Mouse (Mus musculus) 3134 (cell line): Measurements from ENCODE around the gene Sept3.
"Not testable (repeated sequence)": the region's sequence is repeated elsewhere in the genome, so short reads cannot be mapped to it uniquely, and the experiment has no call there.

Source experiments
- DNase-seq: peaks from one replicate; pipeline ENCODE4 v3.0.0-alpha.2; 2011; ENCODE audit warnings: low spot score; ENCODE audit not compliant: insufficient read length; ENCODE audit errors: extremely low read depth

The Sept3 gene

GRCm38 (mm10) chr15:82274593-82274926 lies at the start of gene Sept3:
Sept3 (plus strand) TSS chr15:82274893.
- DNase-seq, result no peak

GRCm38 (mm10) chr15:82225769-82226168 lies 48.9 kb upstream of the Sept3 start:
- DNase-seq, result no peak

DNA sequence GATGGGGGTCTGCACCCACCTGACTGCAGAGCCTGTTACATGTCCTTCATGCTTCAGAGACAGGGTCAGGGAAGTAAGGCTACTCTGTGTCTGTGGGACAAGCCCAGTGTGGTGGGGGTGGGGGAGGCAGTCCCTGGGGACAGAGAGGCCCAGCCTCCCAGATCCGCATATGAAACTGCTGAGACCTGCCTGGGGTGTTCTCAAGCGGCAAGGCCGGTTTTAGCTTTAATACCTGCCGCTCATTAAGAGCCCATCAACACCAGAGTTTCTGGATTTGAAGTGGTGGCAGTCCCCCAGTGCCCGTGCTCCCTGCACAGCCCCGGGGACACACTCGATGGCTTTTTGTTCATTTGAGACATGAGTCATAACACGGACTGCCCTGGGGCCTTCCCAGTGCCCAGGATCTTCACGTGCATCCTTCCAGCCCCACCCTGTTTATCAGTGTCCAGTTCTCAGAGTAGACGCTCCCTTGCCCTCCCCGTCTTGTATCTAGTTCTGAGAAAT lies 45.1 kb upstream of the Sept3 start:
- DNase-seq, result peak; percentile 68

- DNase-seq, result no peak
Measured at GRCm38 (mm10) chr15:82230098-82230611, 44.5 kb upstream of the Sept3 start.

- DNase-seq, result no peak
Measured at GRCm38 (mm10) chr15:82231100-82231499, 43.6 kb upstream of the Sept3 start.

- DNase-seq, result no peak
Measured at GRCm38 (mm10) chr15:82231591-82232378, 42.9 kb upstream of the Sept3 start.

- DNase-seq, result no peak
Measured at GRCm38 (mm10) chr15:82232651-82233050, 42.0 kb upstream of the Sept3 start.

DNA sequence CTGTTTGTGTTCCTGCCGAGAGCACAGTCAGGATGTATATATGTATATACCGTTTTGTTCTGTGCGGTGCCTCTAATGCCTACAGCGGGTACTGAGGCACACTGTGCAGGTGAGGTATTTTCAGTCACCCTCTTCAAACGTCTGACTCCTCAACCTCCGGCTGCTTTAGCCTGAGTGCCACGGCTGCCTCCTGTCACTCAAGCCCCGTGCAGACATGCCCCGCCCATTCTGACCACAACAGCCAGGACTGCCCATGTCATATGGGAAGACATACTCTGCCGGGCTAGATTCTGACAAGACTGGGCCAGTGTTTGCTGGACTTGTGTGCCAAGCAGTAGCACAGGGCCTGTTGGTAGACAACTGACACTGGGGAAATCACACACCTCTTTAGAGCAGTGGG lies 39.0 kb upstream of the Sept3 start:
- peak; percentile 62 for DNase-seq

DNA sequence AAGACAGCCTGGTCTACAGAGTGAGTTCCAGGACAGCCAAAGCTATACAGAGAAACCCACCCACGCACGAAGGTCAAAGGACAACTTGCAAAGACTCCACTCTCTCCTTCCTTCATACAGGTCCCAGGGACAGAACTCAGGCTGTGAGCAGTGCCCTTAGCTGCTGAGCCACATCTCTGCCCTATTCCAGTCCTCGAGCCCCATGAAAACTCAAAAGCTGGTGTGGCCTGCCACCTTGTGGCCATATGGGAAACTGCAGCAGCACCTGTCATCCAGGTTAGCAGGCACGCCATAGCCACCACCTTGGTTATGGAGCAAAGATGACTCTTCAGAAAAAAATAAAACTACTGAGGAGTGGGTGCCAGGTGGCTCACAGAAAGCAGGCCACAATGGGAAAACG lies 38.1 kb upstream of the Sept3 start:
- peak; percentile 48 for DNase-seq

GRCm38 (mm10) chr15:82243311-82243710 lies 31.4 kb upstream of the Sept3 start:
- no peak for DNase-seq

- DNase-seq, result no peak
Measured at GRCm38 (mm10) chr15:82243742-82244114, 31.0 kb upstream of the Sept3 start.

DNA sequence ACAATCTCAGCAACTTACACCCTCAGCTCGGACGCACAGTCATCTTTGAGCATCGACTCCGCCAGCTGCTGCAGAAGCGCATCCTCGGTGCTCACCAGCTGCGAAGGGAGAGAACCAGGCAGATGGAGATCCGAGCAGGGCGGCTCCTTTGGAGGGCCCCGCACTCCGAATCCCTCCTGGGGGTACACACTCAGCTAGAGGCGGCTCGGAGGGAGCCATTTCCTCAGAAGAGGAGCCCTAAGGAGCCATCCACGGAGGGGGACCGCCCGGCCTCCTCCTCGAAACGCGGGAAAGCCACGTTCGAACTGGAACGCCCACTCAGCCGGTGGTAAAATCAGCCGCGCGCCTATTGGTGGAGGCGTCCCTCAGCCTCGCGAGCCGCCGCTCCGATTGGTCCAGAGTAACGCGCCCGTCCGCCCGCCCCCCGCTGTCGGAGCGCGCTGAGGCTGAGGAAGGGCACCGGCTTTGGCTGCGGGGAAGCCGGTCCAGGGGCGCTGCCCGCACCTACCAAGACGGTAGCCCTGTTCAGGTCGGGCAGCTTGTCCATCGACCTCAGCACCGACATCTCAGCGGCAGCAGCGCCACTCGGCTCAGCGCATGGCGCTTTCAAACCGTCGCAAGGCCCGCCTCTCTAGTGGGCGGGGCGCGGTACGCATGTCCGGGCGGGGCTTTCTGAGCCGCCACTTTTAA lies 30.4 kb upstream of the Sept3 start, which contains the start of gene Cenpm:
TSS of gene Cenpm (minus strand) at position 634 of the 690 bp plus-strand sequence.
- peak; percentile 93 for DNase-seq

DNA sequence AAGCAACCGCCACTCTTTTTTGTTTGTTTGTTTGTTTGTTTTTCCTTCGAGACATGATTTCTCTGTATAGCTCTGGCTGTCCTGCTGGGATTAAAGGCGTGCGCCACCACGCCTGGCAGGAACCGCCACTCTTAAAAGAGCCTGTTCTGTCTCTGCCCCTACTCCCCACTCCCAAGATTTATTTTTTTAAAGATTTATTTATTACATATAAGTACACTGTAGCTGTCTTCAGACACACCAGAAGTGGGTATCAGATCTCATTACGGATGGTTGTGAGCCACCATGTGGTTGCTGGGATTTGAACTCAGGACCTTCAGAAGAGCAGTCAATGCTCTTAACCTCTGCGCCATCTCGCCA lies 29.9 kb upstream of the Sept3 start:
- DNase-seq, result not testable (repeated sequence)

GRCm38 (mm10) chr15:82247131-82247776 lies 27.4 kb upstream of the Sept3 start:
- peak; percentile 37 for DNase-seq

GRCm38 (mm10) chr15:82251579-82251978 lies 23.1 kb upstream of the Sept3 start:
- no peak for DNase-seq

DNA sequence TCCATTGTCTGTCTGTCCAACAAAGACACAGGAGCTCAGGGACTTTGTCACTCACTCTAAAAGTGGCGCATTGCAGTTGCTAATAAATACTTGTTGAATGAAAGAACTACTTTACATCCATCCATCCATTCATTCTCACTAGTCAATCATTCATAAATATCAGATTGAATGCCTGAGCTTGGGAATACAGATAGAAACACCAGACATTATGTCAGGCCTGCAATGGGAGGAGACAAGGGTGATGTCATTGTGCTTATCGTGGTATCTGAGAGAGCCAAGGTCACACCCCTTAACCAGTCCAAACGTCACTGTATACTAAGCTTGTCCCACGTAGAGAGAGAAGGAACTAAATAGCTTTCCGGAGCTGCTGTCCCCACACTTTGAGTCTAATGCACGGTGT lies 22.6 kb upstream of the Sept3 start, which contains the start of gene 1500009C09Rik:
TSS of gene 1500009C09Rik (plus strand) at position 301 of the 400 bp plus-strand sequence.
- DNase-seq, result no peak

GRCm38 (mm10) chr15:82255248-82255647 lies 19.4 kb upstream of the Sept3 start:
- no peak for DNase-seq

DNA sequence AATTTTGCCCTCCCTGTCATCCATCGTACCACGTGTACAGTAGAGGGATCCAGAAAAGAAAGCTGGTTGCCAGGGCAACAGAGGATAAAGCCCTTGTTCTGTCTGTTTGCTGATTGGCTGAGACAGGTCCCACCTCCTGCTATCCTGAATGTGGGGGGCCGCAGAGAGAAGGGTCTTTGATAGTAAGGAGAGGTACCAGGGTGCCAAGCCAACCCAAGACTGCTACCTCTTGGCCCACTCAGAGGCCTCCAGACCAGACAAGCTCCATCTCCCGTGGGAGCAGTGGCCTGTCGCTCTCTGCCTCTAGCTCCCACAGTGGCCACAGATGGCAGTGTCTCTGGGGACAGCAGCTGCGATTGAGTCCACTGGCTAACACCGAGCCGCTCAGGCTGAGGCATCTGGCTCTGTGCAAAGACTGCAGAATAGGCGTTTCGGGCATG lies 18.7 kb upstream of the Sept3 start:
- DNase-seq, result no peak

- peak; percentile 56 for DNase-seq
Measured at GRCm38 (mm10) chr15:82259510-82259909, 15.2 kb upstream of the Sept3 start.

GRCm38 (mm10) chr15:82266356-82266755 lies 8.3 kb upstream of the Sept3 start:
- DNase-seq, result no peak

DNA sequence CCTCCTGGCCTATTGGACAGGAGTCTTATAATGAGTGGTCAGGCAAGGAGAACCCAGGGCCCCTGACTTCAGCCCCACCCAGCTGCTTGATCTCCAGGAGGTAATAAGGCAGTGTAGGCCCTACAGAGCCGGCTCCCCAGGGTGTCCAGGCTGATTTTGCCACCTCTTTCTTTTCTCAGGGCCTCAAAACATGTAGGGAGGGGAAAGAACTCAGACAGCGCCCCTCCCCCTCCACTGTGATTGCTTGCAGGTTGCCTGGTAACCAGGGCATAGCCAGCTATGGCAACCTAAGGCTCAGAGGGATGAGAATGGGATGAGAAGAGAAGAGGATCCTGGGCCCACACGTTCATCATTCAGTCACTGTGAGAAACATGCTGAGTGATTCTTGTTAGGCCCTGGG lies 6.5 kb upstream of the Sept3 start:
- no peak for DNase-seq
